Mouse (Mus musculus) limb, embryonic 15.5 days (tissue): ENCODE results near the gene BC037034. TPM values are rescaled to one million over a fixed set of nuclear protein-coding genes. Genes with fewer than 3 reads are reported as not detected.
A peak's percentile ranks its signal among the peaks of the same experiment; 100 is the strongest.

ENCODE experiments used
- ATAC-seq: fragments of 200-750 bp; cut with Nextera tagmentation; 2 replicates; pipeline ENCODE4 v1.8.0; 2017; ENCODE audit warnings: low read depth, moderate TSS enrichment; ENCODE audit not compliant: insufficient number of reproducible peaks, low FRiP score, low TSS enrichment
- H3K27ac ChIP-seq: fragments of 300-500 bp; sonication (generic); 2 replicates; pipeline ENCODE4 v1.5.1; 2015; ENCODE audit warnings: moderate library complexity, mild to moderate bottlenecking, inconsistent platforms
- H3K27me3 ChIP-seq: fragments of 300-500 bp; sonication (generic); 2 replicates; pipeline ENCODE4 v1.6.1; 2015; ENCODE audit warnings: inconsistent platforms
- H3K36me3 ChIP-seq: fragments of 300-500 bp; sonication (generic); 2 replicates; pipeline ENCODE4 v1.6.1; 2015; ENCODE audit warnings: inconsistent platforms
- H3K4me1 ChIP-seq: fragments of 300-500 bp; sonication (generic); 2 replicates; pipeline ENCODE4 v1.6.1; 2015; ENCODE audit warnings: inconsistent platforms
- H3K4me2 ChIP-seq: fragments of 300-500 bp; sonication (generic); 2 replicates; pipeline ENCODE4 v1.6.1; 2015; ENCODE audit warnings: mild to moderate bottlenecking, inconsistent platforms
- H3K4me3 ChIP-seq: fragments of 300-500 bp; sonication (generic); 2 replicates; pipeline ENCODE4 v1.5.1; 2015; ENCODE audit warnings: mild to moderate bottlenecking, inconsistent platforms
- H3K9ac ChIP-seq: fragments of 300-500 bp; sonication (generic); 2 replicates; pipeline ENCODE4 v1.6.1; 2015; ENCODE audit warnings: inconsistent platforms
- H3K9me3 ChIP-seq: fragments of 300-500 bp; sonication (generic); 2 replicates; pipeline ENCODE4 v1.6.1; 2016; ENCODE audit warnings: inconsistent platforms
- WGBS: fragments of 180-500 bp; shearing (Covaris S2); methylation state at CpG from one replicate; pipeline ENCODE4 v1.1.7; 2015; 5-methylcytosine and 5-hydroxymethylcytosine counted together
- polyA plus RNA-seq: library from polyadenylated mRNA; unstranded; fragments of >200 nt; fragmentation: Nextera tagmentation; extraction: Ambion mirVana; gene quantifications from 2 replicates; pipeline ENCODE4 v1.2.1, GENCODE M21; 2015

BC037034 gene
- polyA plus RNA-seq, 1 experiment from 2014 or later = 5.1 TPM

DNA sequence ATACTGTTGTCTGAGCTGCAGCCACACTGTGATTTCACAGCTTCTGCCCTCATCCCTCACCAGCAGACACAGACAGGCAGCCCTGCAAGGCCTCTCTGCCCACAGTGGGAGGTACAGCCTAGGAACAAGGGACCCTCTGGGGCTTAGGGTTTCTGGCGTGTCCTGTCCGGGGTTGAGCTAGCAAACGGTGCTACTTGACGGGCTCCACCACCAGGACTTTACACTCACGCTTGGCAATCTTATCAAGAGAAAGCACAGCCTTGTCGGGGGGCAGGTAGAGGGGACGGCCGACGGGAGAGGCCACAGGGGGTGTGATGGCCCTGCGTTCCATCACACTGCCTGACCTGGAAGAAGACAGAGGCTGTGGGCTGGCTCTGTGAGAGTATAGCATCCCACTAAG, 3.8 kb downstream of the BC037034 start:
- H3K36me3 ChIP-seq = peaks cover 54% of the 10 kb centered on the region
- no peaks in the 10 kb centered on the region for H3K27me3 ChIP-seq
- no peaks in the 10 kb centered on the region for H3K9me3 ChIP-seq
- H3K4me3 ChIP-seq = no peak overlapping the region
- no peak overlapping the region for H3K4me2 ChIP-seq
- ATAC-seq = no peak
- H3K4me1 ChIP-seq = peaks cover 40% of the 10 kb centered on the region
- WGBS = 77% methylated on average over 10 of the region's 10 CpGs
- no peak overlapping the region for H3K9ac ChIP-seq
- no peak overlapping the region for H3K27ac ChIP-seq

DNA sequence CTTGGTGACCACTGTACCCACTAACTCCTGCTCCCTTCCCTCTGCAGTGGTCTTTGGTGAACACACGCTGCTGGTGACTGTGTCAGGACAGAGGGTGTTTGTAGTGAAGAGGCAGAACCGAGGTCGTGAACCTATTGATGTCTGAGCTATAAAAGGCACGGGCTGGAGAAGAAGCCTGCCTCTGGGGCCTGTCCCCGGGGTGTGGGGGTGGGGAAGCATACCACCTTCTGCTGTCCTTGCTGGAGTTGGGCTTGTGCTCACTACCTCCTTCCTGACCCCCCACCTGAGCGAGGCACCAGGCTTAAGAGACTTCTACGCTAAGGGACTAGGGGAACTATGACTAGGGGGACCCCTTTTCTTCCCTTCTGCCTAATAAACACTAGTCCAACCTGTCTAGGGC, 4.8 kb downstream of the BC037034 start:
- Histone ChIP-seq H3K27me3 (no peaks in the 10 kb centered on the region), H3K4me1 (peaks cover 39% of the 10 kb centered on the region), H3K9me3 (no peaks in the 10 kb centered on the region), H3K4me3 (no peak overlapping the region), H3K4me2 (no peak overlapping the region), H3K36me3 (peaks cover 54% of the 10 kb centered on the region), H3K9ac (no peak overlapping the region), H3K27ac (no peak overlapping the region)
- 50% methylated on average over 7 of the region's 7 CpGs for WGBS
- ATAC-seq = no peak

DNA sequence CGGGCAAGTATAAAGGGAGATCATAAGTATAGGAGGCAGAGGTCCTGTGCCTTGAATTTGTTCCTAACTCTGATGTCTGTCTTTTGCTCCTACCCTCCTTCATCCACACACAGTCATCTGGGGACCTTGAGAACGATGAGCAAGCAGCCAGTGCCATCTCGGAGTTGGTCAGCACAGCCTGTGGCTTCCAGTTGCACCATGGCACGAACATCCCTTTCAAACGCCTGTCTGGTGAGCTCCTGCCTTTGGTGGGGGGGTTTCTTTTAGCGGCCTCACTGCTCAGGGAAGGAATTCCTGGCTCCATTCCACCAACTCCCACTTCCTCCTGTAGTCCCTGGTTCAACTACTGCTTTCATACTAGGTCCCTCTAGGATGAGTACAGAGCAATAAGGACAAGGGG, 5.3 kb downstream of the BC037034 start:
- H3K4me3 ChIP-seq = no peak overlapping the region
- H3K9me3 ChIP-seq = no peaks in the 10 kb centered on the region
- peaks cover 39% of the 10 kb centered on the region for H3K4me1 ChIP-seq
- H3K36me3 ChIP-seq = peaks cover 54% of the 10 kb centered on the region
- 85% methylated on average over 6 of the region's 6 CpGs for WGBS
- no peak overlapping the region for H3K4me2 ChIP-seq
- H3K27ac ChIP-seq = no peak overlapping the region
- no peaks in the 10 kb centered on the region for H3K27me3 ChIP-seq
- H3K9ac ChIP-seq = no peak overlapping the region
- ATAC-seq = no peak

DNA sequence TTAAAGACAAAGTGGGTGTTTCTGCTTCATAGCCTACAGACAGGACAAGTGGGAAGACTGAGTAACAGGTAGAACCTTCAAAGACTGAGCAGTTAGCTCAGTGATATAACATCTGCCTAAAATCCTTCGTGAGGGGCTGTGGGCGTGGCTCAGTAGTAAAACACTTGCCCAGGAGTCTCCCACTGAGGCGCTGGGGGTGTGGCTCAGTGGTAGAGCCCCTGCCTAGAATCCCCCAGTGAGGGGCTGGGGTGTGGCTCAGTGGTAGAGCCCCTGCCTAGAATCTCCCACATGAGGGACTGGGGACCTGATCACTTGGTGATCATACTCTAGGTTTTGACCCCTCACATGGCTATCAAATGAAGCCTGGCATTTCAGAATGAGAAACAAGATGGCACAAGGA, 5.8 kb downstream of the BC037034 start:
- no peak overlapping the region for H3K27ac ChIP-seq
- H3K9me3 ChIP-seq = 0 out of 2 replicates have a peak, but pooled peaks cover under 1% of the 10 kb centered on the region
- H3K36me3 ChIP-seq = peaks cover 54% of the 10 kb centered on the region
- 74% methylated on average over 3 of the region's 3 CpGs for WGBS
- ATAC-seq = no peak
- no peak overlapping the region for H3K4me2 ChIP-seq
- H3K4me3 ChIP-seq = no peak overlapping the region
- H3K9ac ChIP-seq = no peak overlapping the region
- no peaks in the 10 kb centered on the region for H3K27me3 ChIP-seq
- peaks cover 36% of the 10 kb centered on the region for H3K4me1 ChIP-seq

DNA sequence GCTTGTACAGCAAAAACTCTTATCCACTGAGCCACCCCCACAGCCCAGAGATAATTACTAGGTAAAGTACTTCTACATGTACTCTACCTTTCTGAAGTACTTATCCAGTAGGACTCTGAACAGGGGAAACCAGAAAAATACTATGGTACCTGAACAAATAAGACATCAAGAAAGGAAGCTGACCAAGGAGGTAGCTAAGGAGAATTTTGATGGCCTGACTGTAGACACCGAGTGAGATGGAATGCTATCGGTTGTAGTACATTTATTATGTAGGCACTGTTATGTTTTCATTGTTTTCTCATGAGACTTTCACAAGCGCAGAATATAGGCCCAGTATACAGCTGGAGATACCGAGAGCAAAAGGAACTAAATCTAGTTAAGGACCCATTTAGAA, 6.3 kb downstream of the BC037034 start:
- 91% methylated on average over 4 of the region's 4 CpGs for WGBS
- Histone ChIP-seq H3K9me3 (0 out of 2 replicates have a peak, but pooled peaks cover 3% of the 10 kb centered on the region), H3K4me1 (peaks cover 31% of the 10 kb centered on the region), H3K27me3 (no peaks in the 10 kb centered on the region), H3K4me3 (no peak overlapping the region), H3K27ac (no peak overlapping the region), H3K9ac (no peak overlapping the region), H3K4me2 (no peak overlapping the region), H3K36me3 (peaks cover 54% of the 10 kb centered on the region)
- ATAC-seq = no peak

DNA sequence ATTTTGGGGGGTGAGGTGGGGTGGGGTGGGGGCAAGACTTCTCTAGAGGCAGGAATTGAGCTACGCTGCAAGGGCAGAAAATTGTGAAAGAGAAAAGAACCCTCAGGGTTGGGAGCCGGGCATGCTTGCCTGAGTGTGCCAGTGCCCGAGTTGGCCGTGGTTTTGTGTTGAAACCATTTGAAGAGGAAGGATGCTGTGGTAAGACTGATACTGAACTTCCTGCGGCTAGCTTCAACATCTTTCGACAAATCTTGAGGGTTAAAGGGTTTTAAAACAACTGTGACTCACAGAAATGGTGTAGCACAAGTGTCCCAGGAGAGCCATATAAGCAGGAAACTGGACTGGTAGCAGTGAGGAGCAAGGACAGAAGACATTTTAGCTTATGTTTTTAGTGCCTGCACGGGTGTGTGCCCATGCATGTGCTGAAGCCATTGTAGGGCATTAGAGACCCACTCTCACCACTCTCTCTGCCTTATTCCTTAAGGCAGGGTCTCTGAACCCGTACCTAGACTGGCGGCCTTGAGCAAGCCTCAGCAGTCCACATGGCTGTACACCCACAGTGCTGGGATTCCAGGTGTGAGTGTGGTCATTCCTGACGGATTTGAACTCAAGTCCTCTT, 6.8 kb downstream of the BC037034 start:
- 85% methylated on average over 10 of the region's 10 CpGs for WGBS
- 0 out of 2 replicates have a peak, but pooled peaks cover 3% of the 10 kb centered on the region for H3K9me3 ChIP-seq

DNA sequence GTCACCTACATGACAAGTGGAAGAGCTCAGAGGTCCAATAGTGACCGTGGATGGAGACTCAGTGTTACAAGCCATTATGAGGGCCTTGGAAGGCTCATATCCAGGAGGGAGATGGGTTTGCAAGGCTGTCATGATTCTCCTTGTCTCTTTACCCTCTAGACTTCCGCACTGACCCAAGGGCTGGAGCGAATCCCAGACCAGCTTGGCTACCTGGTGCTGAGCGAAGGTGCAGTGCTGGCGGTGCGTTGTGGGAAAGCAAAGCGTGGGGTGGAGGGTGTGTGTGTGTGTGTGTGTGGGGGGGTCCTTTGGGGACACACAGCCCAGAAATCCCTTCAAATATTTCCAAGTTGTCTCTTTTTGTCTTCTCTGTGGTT, 7.8 kb downstream of the BC037034 start:
- Histone ChIP-seq H3K4me2 (peak overlapping the region; percentile 84), H3K36me3 (peaks cover 40% of the 10 kb centered on the region), H3K27ac (peak overlapping the region; percentile 85), H3K4me1 (peaks cover 23% of the 10 kb centered on the region), H3K9me3 (0 out of 2 replicates have a peak, but pooled peaks cover 3% of the 10 kb centered on the region), H3K27me3 (no peaks in the 10 kb centered on the region), H3K4me3 (peak overlapping the region; percentile 79), H3K9ac (peak overlapping the region; percentile 62)
- peak; percentile 0; the same call in 1 of the 2 replicates for ATAC-seq
- WGBS = 18% methylated on average over 7 of the region's 7 CpGs

More for the DNA sequence above, 6.8 kb downstream of the BC037034 start:
- Histone ChIP-seq H3K27ac (no peak overlapping the region), H3K4me1 (peaks cover 26% of the 10 kb centered on the region), H3K4me3 (no peak overlapping the region), H3K4me2 (no peak overlapping the region), H3K27me3 (no peaks in the 10 kb centered on the region), H3K9ac (no peak overlapping the region), H3K36me3 (peaks cover 49% of the 10 kb centered on the region)
- no peak for ATAC-seq

DNA sequence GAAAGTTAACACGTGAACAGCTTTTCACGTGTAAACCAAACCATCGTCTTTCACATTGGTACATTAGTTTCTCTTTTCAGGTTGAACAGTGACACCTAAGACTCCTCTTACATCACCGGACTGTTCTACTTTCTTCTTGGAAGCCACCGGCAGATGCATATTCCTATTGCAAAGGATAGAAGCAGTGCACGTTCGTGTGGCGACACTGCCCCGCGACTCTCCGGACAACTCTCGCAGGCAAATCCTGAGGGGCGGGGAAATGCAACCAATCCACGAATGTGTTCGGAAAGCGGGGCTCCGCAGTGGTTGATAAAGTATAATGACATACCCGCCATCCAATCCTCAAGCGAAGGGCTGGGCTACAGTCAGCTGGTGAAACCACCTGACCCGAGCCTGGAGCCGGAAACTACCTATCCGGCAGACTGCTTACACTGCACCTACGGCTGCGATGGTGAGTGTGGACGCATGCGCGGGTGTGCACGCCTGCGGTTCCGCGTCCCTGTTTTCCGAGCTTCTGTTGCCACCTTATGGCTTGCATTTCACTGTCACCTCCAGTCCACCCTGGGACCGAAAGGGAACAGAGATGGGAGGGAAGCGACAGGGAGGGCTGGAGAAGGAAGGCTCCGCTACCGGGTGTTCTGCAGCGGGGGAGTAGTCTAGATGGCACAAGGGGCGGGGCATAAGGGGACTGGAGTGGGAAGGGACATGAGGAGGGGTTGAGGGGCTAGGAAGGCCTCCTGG, 8.3 kb downstream of the BC037034 start, which contains the start of gene Lamtor4:
Gene Lamtor4, plus strand, starts transcription at position 130 of the 741 bp plus-strand sequence.
- Histone ChIP-seq H3K27ac (peak within 1 kb of the TSS; percentile 85), H3K9me3 (0 out of 2 replicates have a peak, but pooled peaks cover 3% of the 10 kb centered on the region), H3K4me2 (peak within 1 kb of the TSS; percentile 84), H3K9ac (peak within 1 kb of the TSS; percentile 62), H3K27me3 (no peaks in the 10 kb centered on the region), H3K36me3 (peaks cover 35% of the 10 kb centered on the region), H3K4me3 (peak within 1 kb of the TSS; percentile 79), H3K4me1 (peaks cover 21% of the 10 kb centered on the region)
- WGBS = under 1% methylated on average over 38 of the region's 38 CpGs
- ATAC-seq = peak; percentile 98

DNA sequence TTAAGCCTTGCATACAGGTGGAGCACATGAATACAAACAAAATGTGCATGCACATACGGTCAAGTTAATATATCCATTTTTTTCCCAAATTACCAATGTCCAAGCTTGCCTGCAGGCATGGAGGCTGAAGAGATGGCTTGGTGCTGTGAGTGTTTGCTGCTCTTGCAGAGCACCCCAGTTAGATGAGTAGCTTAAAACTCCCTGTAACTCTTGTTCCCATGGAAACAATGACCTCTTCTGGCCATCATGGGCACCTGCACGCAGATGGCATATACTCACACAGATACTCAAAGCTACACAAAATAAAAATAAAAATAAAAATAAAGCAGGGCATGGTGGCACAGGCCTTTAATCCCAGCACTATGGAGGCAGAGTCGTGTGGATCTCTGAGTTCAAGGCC, 10.8 kb downstream of the BC037034 start:
- Histone ChIP-seq H3K27ac (no peak overlapping the region), H3K4me2 (no peak overlapping the region), H3K9ac (no peak overlapping the region), H3K4me3 (no peak overlapping the region), H3K4me1 (peaks cover 18% of the 10 kb centered on the region), H3K9me3 (0 out of 2 replicates have a peak, but pooled peaks cover 3% of the 10 kb centered on the region), H3K36me3 (peaks cover 11% of the 10 kb centered on the region; the same call in 1 of the 2 replicates), H3K27me3 (no peaks in the 10 kb centered on the region)
- ATAC-seq = no peak
- WGBS = 90% methylated on average over 3 of the region's 3 CpGs

DNA sequence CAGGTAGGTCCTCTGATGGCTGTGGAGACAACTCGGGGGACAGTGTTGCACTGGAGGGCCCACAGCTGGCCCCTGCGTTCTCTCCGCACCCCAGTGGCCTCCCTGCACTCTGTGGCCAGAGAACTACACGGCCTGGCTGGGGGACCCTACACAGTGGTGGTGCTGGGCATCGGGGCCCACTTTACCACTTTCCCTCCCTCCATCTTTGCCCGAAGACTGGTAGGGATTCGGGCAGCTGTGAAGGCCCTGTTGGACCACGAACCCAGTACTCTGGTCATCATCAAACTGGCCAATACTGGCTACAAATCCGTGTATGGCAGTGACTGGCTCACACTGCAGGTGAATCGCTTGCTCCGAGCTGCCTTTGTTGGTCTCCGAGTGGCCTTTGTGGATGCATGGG, 12.7 kb downstream of the BC037034 start:
- 0 out of 2 replicates have a peak, but pooled peaks cover 3% of the 10 kb centered on the region for H3K9me3 ChIP-seq
- H3K4me1 ChIP-seq = peaks cover 8% of the 10 kb centered on the region
- no peaks in the 10 kb centered on the region for H3K36me3 ChIP-seq
- no peak for ATAC-seq
- no peak overlapping the region for H3K9ac ChIP-seq
- 85% methylated on average over 12 of the region's 12 CpGs for WGBS
- H3K4me2 ChIP-seq = no peak overlapping the region
- H3K4me3 ChIP-seq = no peak overlapping the region
- no peaks in the 10 kb centered on the region for H3K27me3 ChIP-seq
- H3K27ac ChIP-seq = no peak overlapping the region

DNA sequence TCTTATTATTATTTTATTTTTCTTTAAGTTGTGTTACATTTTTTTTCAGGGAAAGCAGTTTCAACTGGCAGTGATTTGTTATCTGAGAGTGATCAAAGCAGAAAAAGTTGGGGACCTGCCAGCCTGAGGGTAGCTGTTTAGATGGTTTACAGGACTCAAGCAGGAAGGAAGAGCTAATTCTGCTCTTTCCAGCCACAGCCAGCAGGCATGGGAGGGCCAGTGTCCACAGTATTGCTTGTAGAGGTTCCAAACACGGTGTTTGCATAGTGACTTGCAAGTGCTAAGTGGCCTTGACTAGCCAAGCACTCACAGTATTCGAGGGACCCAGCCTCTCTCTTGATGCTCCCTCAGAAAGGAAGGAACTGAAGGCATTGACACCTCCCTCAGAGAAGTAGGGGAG, 22.3 kb downstream of the BC037034 start:
- Histone ChIP-seq H3K4me3 (no peak overlapping the region), H3K9ac (no peak overlapping the region), H3K36me3 (no peaks in the 10 kb centered on the region), H3K27ac (no peak overlapping the region), H3K9me3 (no peaks in the 10 kb centered on the region), H3K4me2 (no peak overlapping the region), H3K27me3 (no peaks in the 10 kb centered on the region), H3K4me1 (no peaks in the 10 kb centered on the region)
- ATAC-seq = no peak
- 33% methylated on average over 2 of the region's 2 CpGs for WGBS

DNA sequence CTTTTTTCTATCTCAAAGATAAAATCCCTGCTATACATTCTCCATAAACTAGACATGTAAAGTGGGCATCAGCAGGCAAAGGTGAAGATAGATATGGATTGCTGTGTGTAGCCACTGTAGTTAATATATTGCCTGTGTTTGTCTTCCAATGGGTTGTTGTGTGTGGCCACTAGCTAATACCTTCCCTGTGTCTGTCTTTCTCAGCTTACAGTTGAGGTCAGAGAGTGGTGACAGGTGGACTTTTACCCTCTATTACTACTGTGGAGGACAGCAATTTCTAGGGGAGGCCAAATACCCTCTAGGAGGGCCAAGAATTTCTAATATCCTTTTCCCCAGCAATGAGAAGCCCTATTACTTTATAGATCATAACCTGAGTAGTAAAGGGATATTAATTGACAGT, 29.6 kb downstream of the BC037034 start:
- no peaks in the 10 kb centered on the region for H3K4me1 ChIP-seq
- H3K4me3 ChIP-seq = no peak overlapping the region
- H3K36me3 ChIP-seq = no peaks in the 10 kb centered on the region
- no peaks in the 10 kb centered on the region for H3K27me3 ChIP-seq
- ATAC-seq = no peak
- no peak overlapping the region for H3K9ac ChIP-seq
- H3K9me3 ChIP-seq = no peaks in the 10 kb centered on the region
- no peak overlapping the region for H3K4me2 ChIP-seq
- H3K27ac ChIP-seq = no peak overlapping the region
